Mouse (Mus musculus) liver, adult 2 months (tissue): Measurements from ENCODE around the gene Tcf20. TPM values are rescaled to one million over a fixed set of nuclear protein-coding genes. Genes with fewer than 3 reads are reported as not detected.

ENCODE experiments used
- DNase-seq: peaks from one replicate; pipeline ENCODE4 v3.0.0-alpha.2; 2011; ENCODE audit warnings: low read depth, low spot score; ENCODE audit errors: extremely low read depth
- H3K27ac ChIP-seq: fragments of 200-500 bp; replicated peaks from 2 replicates; pipeline ENCODE4 v1.5.1; 2012; ENCODE audit warnings: low read depth, mild to moderate bottlenecking, control low read depth, inconsistent platforms, low read length; ENCODE audit not compliant: insufficient read depth
- H3K27me3 ChIP-seq: fragments of 200-500 bp; 2 replicates; pipeline ENCODE4 v1.6.1; 2012; ENCODE audit warnings: mild to moderate bottlenecking, moderate library complexity, low read length, inconsistent platforms; ENCODE audit not compliant: control insufficient read depth, insufficient read depth
- H3K36me3 ChIP-seq: fragments of 200-500 bp; 2 replicates; pipeline ENCODE4 v1.6.1; 2012; ENCODE audit warnings: low read length, inconsistent platforms; ENCODE audit not compliant: control insufficient read depth, insufficient read depth
- H3K4me1 ChIP-seq: fragments of 200-500 bp; 2 replicates; pipeline ENCODE4 v1.6.1; 2011; ENCODE audit warnings: low read length; ENCODE audit not compliant: control insufficient read depth, insufficient read depth
- H3K4me3 ChIP-seq: fragments of 200-500 bp; 2 replicates; pipeline ENCODE4 v1.5.1; 2011; ENCODE audit warnings: low read depth, mild to moderate bottlenecking, control low read depth, low read length, moderate library complexity; ENCODE audit not compliant: insufficient read depth
- H3K79me2 ChIP-seq: fragments of 200-500 bp; 2 replicates; pipeline ENCODE4 v1.6.1; 2012; ENCODE audit warnings: inconsistent platforms, mild to moderate bottlenecking, low read length, moderate library complexity; ENCODE audit not compliant: control insufficient read depth, insufficient read depth
- H3K9ac ChIP-seq: fragments of 200-500 bp; 2 replicates; pipeline ENCODE4 v1.6.1; 2012; ENCODE audit warnings: low read depth, mild to moderate bottlenecking, control low read depth, inconsistent platforms, low read length
- CTCF ChIP-seq: fragments of 200-500 bp; IDR thresholded peaks from 2 replicates; pipeline ENCODE4 v1.5.1; 2011; ENCODE audit warnings: low read depth, low read length, control low read depth
- POLR2A ChIP-seq: fragments of 200-500 bp; IDR thresholded peaks from 2 replicates; pipeline ENCODE4 v1.6.1; 2011; ENCODE audit warnings: low read length, control low read depth; ENCODE audit not compliant: insufficient read depth; ENCODE audit errors: extremely low read depth
- WGBS: fragments of 180-500 bp; shearing (Covaris S2); methylation state at CpG from one replicate; pipeline ENCODE4 v1.1.7; 2018; 5-methylcytosine and 5-hydroxymethylcytosine counted together
- polyA plus RNA-seq: library from polyadenylated mRNA; depleted of rRNA; stranded (reverse); fragments of >200 nt; gene quantifications from 2 replicates; pipeline ENCODE4 v1.2.3, GENCODE M21; 2012
- total RNA-seq: library from RNA; depleted of rRNA; stranded (reverse); fragments of >200 nt; gene quantifications from 2 replicates; pipeline ENCODE4 v1.2.3, GENCODE M21; 2014

Gene Tcf20
- total and polyA plus RNA-seq, 2 experiments = 8.7 to 22.6 TPM

GRCm38 (mm10) chr15:83002665-83003548 is 15.2 kb upstream of the Tcf20 start:
- Histone ChIP-seq H3K27me3 (no peaks in the 10 kb centered on the region), H3K79me2 (no peaks in the 10 kb centered on the region), H3K4me3 (no peak overlapping the region), H3K9ac (no peak overlapping the region), H3K4me1 (no peaks in the 10 kb centered on the region), H3K27ac (no peak overlapping the region), H3K36me3 (no peaks in the 10 kb centered on the region)
- no peak for TF ChIP-seq POLR2A
- no peak for TF ChIP-seq CTCF
- DNase-seq = no peak
- 59% methylated on average over 12 of the region's 12 CpGs for WGBS

DNA sequence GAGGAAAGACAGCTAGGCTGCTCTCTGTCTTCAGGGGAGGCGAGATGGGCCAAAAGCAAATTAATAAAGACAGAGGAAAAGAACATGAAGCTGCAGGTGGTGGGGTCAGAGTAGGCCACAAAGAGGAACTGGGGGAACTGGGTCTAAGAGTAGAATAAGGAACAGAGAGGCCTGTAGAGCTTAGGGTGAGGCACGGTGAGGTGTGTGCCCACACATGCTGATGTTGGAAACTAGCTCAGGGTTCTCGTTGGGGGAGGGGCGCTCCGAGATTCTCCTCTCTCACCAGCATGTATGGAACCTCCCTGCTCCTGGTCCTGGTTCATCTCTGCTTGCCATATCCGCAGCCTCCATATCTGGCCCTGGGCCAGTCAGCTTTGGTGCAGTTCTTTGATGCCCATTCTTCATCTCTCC is 11.1 kb upstream of the Tcf20 start:
- Histone ChIP-seq H3K36me3 (no peaks in the 10 kb centered on the region), H3K27ac (no peak overlapping the region), H3K27me3 (no peaks in the 10 kb centered on the region), H3K79me2 (no peaks in the 10 kb centered on the region), H3K4me1 (no peaks in the 10 kb centered on the region), H3K9ac (no peak overlapping the region), H3K4me3 (no peak overlapping the region)
- TF ChIP-seq CTCF (no peak), POLR2A (no peak)
- 71% methylated on average over 6 of the region's 6 CpGs for WGBS
- no peak for DNase-seq

DNA sequence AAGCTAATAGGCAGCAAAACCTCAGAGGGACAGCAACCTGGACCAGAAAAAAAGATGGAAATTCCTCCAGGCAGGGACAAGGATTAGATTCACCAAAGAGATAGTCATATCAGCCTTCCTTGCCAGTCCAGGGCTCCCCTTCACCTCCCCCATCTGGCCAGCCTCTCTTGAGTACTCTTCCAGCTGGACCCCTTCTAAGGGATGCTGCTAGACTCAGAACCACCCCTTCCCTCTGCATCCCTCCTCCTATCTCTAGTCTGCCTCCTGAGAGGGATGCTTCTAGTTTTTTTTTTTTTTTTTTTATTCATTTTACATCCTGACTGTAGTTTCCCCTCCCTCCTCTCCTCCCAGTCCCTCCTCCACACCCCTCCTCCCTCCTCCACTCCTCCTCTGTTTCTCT is 8.8 kb upstream of the Tcf20 start:
- TF ChIP-seq CTCF (no peak), POLR2A (no peak)
- no peak overlapping the region for H3K27ac ChIP-seq
- no peak overlapping the region for H3K9ac ChIP-seq
- no peak for DNase-seq
- H3K27me3 ChIP-seq = no peaks in the 10 kb centered on the region
- no peaks in the 10 kb centered on the region for H3K36me3 ChIP-seq
- no peak overlapping the region for H3K4me3 ChIP-seq
- no peaks in the 10 kb centered on the region for H3K4me1 ChIP-seq
- no peaks in the 10 kb centered on the region for H3K79me2 ChIP-seq

- H3K36me3 ChIP-seq = no peaks in the 10 kb centered on the region
These were observed 7.6 kb upstream of the Tcf20 start for GRCm38 (mm10) chr15:82995239-82995638.

GRCm38 (mm10) chr15:82992911-82993310 is 5.2 kb upstream of the Tcf20 start:
- DNase-seq = no peak
- no peaks in the 10 kb centered on the region for H3K27me3 ChIP-seq
- no peak overlapping the region for H3K27ac ChIP-seq
- H3K4me3 ChIP-seq = no peak overlapping the region
- 75% methylated on average over 9 of the region's 9 CpGs for WGBS
- no peak overlapping the region for H3K9ac ChIP-seq
- H3K79me2 ChIP-seq = no peaks in the 10 kb centered on the region
- no peaks in the 10 kb centered on the region for H3K4me1 ChIP-seq
- no peaks in the 10 kb centered on the region for H3K36me3 ChIP-seq
- no peak for TF ChIP-seq CTCF
- TF ChIP-seq POLR2A = no peak

More at GRCm38 (mm10) chr15:82995239-82995638, 7.6 kb upstream of the Tcf20 start:
- DNase-seq = no peak
- Histone ChIP-seq H3K4me1 (no peaks in the 10 kb centered on the region), H3K79me2 (no peaks in the 10 kb centered on the region), H3K9ac (no peak overlapping the region), H3K4me3 (no peak overlapping the region), H3K27ac (no peak overlapping the region), H3K27me3 (no peaks in the 10 kb centered on the region)
- 52% methylated on average over 7 of the region's 7 CpGs for WGBS
- TF ChIP-seq CTCF (no peak), POLR2A (no peak)

DNA sequence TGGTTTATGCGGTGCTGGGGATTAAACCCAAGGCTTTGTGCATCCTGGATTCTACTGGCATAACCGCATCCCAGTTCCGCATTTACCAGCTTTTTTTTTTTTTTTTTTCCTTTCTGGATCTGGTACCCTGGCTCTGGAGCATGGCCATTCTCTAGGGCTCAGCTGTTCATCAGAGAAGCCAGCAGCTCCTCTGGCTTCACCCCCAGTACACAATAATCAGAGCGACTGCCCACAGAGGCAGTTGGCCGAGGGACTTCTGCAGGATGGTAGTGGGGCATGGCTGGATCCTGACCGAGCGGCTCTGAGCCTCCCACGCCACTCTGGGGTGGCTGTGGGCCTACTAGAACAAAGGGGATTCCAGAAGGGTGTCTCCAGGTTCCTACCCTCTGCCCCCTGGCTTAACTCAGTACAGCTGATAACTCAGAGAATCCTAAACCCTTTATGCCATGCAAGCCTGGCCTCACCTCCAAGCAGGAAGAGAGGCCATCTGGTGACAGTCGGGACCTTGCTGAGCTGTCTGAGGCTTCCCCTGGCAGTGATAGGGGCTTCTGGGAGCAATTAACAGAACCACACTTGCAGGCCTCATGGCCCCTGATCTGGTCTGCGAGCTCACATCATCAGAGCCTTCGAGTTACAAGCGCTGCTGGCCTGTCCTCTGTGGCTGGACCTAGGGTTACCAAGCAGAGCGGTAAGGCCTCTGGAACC is 4.6 kb upstream of the Tcf20 start:
- no peak overlapping the region for H3K27ac ChIP-seq
- peaks cover 3% of the 10 kb centered on the region; the same call in 1 of the 2 replicates for H3K4me1 ChIP-seq
- TF ChIP-seq CTCF (no peak), POLR2A (no peak)
- no peaks in the 10 kb centered on the region for H3K36me3 ChIP-seq
- no peak for DNase-seq
- H3K27me3 ChIP-seq = no peaks in the 10 kb centered on the region
- H3K79me2 ChIP-seq = no peaks in the 10 kb centered on the region
- no peak overlapping the region for H3K4me3 ChIP-seq
- WGBS = 88% methylated on average over 13 of the region's 13 CpGs
- no peak overlapping the region for H3K9ac ChIP-seq
